Mouse (Mus musculus): ENCODE measurements around the gene Schip1. TPM values are rescaled to one million over a fixed set of nuclear protein-coding genes. Genes with fewer than 3 reads are reported as not detected.

Schip1 gene
- total and polyA plus RNA-seq, 2 experiments from 2014 or later, result 108 to 157 TPM

GRCm38 (mm10) chr3:68383672-68384071, 319.1 kb downstream of the Schip1 start:
- no peak for TF ChIP-seq CTCF (IDR thresholded peaks at IDR 0.05)
- no peak overlapping the region for H3K4me2 ChIP-seq (ENCODE audit: low read depth, low read length, poor library complexity, severe bottlenecking)
- H3K27me3 ChIP-seq (ENCODE audit: insufficient read depth, low read length), result no peaks in the 10 kb centered on the region
- no peaks in the 10 kb centered on the region for H3K9me3 ChIP-seq (ENCODE audit: low read length)
- H3K4me3 ChIP-seq (ENCODE audit: low read depth, low read length), result no peak overlapping the region
- ATAC-seq (ENCODE audit: low FRiP score), result no peak
- H3K9ac ChIP-seq (replicated peaks; ENCODE audit: low read length, poor library complexity, severe bottlenecking), result no peak overlapping the region
- H3K36me3 ChIP-seq (ENCODE audit: insufficient read depth, low read length), result no peaks in the 10 kb centered on the region
- peak; percentile 81 for DNase-seq (ENCODE audit: low spot score)
- H3K27ac ChIP-seq (ENCODE audit: low read depth, low read length), result no peak overlapping the region
- H3K4me1 ChIP-seq (ENCODE audit: insufficient read depth, low read length), result no peaks in the 10 kb centered on the region

- H3K4me2 ChIP-seq (ENCODE audit: low read depth, low read length, poor library complexity, severe bottlenecking), result no peak overlapping the region
- no peaks in the 10 kb centered on the region for H3K9me3 ChIP-seq (ENCODE audit: low read length)
- H3K36me3 ChIP-seq (ENCODE audit: insufficient read depth, low read length), result no peaks in the 10 kb centered on the region
- WGBS, result 70% methylated on average over 3 of the region's 3 CpGs
- H3K27ac ChIP-seq (ENCODE audit: low read depth, low read length), result no peak overlapping the region
- no peaks in the 10 kb centered on the region for H3K27me3 ChIP-seq (ENCODE audit: insufficient read depth, low read length)
- peak; percentile 31 for DNase-seq (ENCODE audit: low spot score)
- H3K4me1 ChIP-seq (ENCODE audit: insufficient read depth, low read length), result no peaks in the 10 kb centered on the region
- H3K9ac ChIP-seq (replicated peaks; ENCODE audit: low read length, poor library complexity, severe bottlenecking), result no peak overlapping the region
- ATAC-seq (ENCODE audit: low FRiP score), result no peak
- no peak overlapping the region for H3K4me3 ChIP-seq (ENCODE audit: low read depth, low read length)
- no peak for TF ChIP-seq CTCF (IDR thresholded peaks at IDR 0.05)
Measured at GRCm38 (mm10) chr3:68385544-68385943, 320.9 kb downstream of the Schip1 start.

DNA sequence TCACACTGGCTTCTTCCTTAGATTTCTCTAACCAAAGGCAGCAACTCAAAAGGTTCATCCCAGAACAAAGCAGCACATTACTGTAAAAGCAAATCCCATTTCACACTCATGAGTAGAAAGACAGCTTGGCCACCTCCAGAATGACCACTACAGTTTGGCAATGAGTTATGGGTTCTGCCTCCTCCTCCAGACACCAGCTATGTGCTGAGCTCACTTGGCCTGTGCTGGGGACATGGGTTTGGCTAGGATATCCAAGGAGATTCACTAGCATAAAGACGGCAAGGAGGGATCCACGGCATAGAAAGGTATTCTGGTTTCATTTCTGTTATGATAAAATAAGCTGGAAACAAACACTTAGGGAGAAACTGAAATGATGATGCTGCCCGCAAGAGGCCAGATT, 323.4 kb downstream of the Schip1 start:
- no peak for TF ChIP-seq CTCF (IDR thresholded peaks at IDR 0.05)
- H3K4me1 ChIP-seq (ENCODE audit: insufficient read depth, low read length), result no peaks in the 10 kb centered on the region
- no peak overlapping the region for H3K4me3 ChIP-seq (ENCODE audit: low read depth, low read length)
- no peak overlapping the region for H3K9ac ChIP-seq (replicated peaks; ENCODE audit: low read length, poor library complexity, severe bottlenecking)
- H3K9me3 ChIP-seq (ENCODE audit: low read length), result no peaks in the 10 kb centered on the region
- no peaks in the 10 kb centered on the region for H3K36me3 ChIP-seq (ENCODE audit: insufficient read depth, low read length)
- no peaks in the 10 kb centered on the region for H3K27me3 ChIP-seq (ENCODE audit: insufficient read depth, low read length)
- ATAC-seq (ENCODE audit: low FRiP score) (no peak), DNase-seq (ENCODE audit: low spot score) (no peak)
- no peak overlapping the region for H3K4me2 ChIP-seq (ENCODE audit: low read depth, low read length, poor library complexity, severe bottlenecking)
- WGBS, result 92% methylated on average over 3 of the region's 3 CpGs
- no peak overlapping the region for H3K27ac ChIP-seq (ENCODE audit: low read depth, low read length)

- H3K4me2 ChIP-seq (ENCODE audit: low read depth, low read length, poor library complexity, severe bottlenecking), result no peak overlapping the region
- 79% methylated on average over 2 of the region's 2 CpGs for WGBS
- H3K4me1 ChIP-seq (ENCODE audit: insufficient read depth, low read length), result no peaks in the 10 kb centered on the region
- H3K36me3 ChIP-seq (ENCODE audit: insufficient read depth, low read length), result no peaks in the 10 kb centered on the region
- no peak overlapping the region for H3K27ac ChIP-seq (ENCODE audit: low read depth, low read length)
- no peak overlapping the region for H3K9ac ChIP-seq (replicated peaks; ENCODE audit: low read length, poor library complexity, severe bottlenecking)
- ATAC-seq (ENCODE audit: low FRiP score) (no peak), DNase-seq (ENCODE audit: low spot score) (no peak)
- no peaks in the 10 kb centered on the region for H3K9me3 ChIP-seq (ENCODE audit: low read length)
- no peak overlapping the region for H3K4me3 ChIP-seq (ENCODE audit: low read depth, low read length)
- no peak for TF ChIP-seq CTCF (IDR thresholded peaks at IDR 0.05)
- H3K27me3 ChIP-seq (ENCODE audit: insufficient read depth, low read length), result no peaks in the 10 kb centered on the region
Measured at GRCm38 (mm10) chr3:68393578-68393977, 329.0 kb downstream of the Schip1 start.

DNA sequence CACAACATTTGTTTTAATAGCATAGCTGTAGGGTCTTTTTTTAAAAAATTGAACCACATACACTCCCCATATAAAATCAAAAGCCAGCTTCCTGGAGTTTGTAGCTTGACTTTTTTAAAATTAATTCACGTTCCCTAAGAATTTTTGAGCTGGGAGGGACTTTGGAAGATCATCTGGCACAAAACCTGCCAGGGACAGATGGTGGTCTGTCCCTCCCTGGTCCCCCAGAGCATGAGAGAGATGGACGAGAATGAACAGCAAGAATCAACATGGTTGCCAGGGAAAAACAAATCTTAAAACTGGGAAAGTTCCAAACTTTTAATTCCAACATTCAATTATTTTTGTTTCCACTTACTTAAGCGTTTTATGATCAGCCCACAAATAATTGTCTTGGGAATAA, 334.1 kb downstream of the Schip1 start:
- DNase-seq (ENCODE audit: low spot score) (peak; percentile 34), ATAC-seq (ENCODE audit: low FRiP score) (no peak)
- Histone ChIP-seq H3K4me1 (ENCODE audit: insufficient read depth, low read length) (peaks cover 1% of the 10 kb centered on the region; the same call in 1 of the 2 replicates), H3K9me3 (ENCODE audit: low read length) (no peaks in the 10 kb centered on the region), H3K4me2 (ENCODE audit: low read depth, low read length, poor library complexity, severe bottlenecking) (no peak overlapping the region), H3K27me3 (ENCODE audit: insufficient read depth, low read length) (no peaks in the 10 kb centered on the region), H3K36me3 (ENCODE audit: insufficient read depth, low read length) (no peaks in the 10 kb centered on the region), H3K9ac (replicated peaks; ENCODE audit: low read length, poor library complexity, severe bottlenecking) (no peak overlapping the region), H3K4me3 (ENCODE audit: low read depth, low read length) (no peak overlapping the region), H3K27ac (ENCODE audit: low read depth, low read length) (no peak overlapping the region)
- WGBS, result 80% methylated on average over 3 of the region's 3 CpGs
- no peak for TF ChIP-seq CTCF (IDR thresholded peaks at IDR 0.05)

- Histone ChIP-seq H3K27me3 (ENCODE audit: insufficient read depth, low read length) (no peaks in the 10 kb centered on the region), H3K27ac (ENCODE audit: low read depth, low read length) (no peak overlapping the region), H3K4me3 (ENCODE audit: low read depth, low read length) (no peak overlapping the region), H3K36me3 (ENCODE audit: insufficient read depth, low read length) (no peaks in the 10 kb centered on the region), H3K4me2 (ENCODE audit: low read depth, low read length, poor library complexity, severe bottlenecking) (no peak overlapping the region), H3K9ac (replicated peaks; ENCODE audit: low read length, poor library complexity, severe bottlenecking) (no peak overlapping the region), H3K4me1 (ENCODE audit: insufficient read depth, low read length) (peaks cover 6% of the 10 kb centered on the region; the same call in 1 of the 2 replicates), H3K9me3 (ENCODE audit: low read length) (no peaks in the 10 kb centered on the region)
- TF ChIP-seq CTCF (IDR thresholded peaks at IDR 0.05), result no peak
- 61% methylated on average over 7 of the region's 7 CpGs for WGBS
- DNase-seq (ENCODE audit: low spot score), result no peak
- ATAC-seq (ENCODE audit: low FRiP score), result no peak
Measured at GRCm38 (mm10) chr3:68400121-68400520, 335.5 kb downstream of the Schip1 start.
